Mouse (Mus musculus) C2C12 (cell line): ENCODE results near the gene Gpsm2.

Source experiments
- CEBPB ChIP-seq: IDR thresholded peaks from one replicate; pipeline ENCODE4 v1.6.1; 2011; ENCODE audit warnings: low read depth, mild to moderate bottlenecking, control low read depth, moderate library complexity
- CTCF ChIP-seq: IDR thresholded peaks from one replicate; pipeline ENCODE4 v1.5.1; 2011; ENCODE audit not compliant: control insufficient read depth, insufficient read depth, insufficient read length
- MYOD1 ChIP-seq: IDR thresholded peaks from one replicate; pipeline ENCODE4 v1.6.1; 2011; ENCODE audit warnings: low read depth; ENCODE audit not compliant: control insufficient read depth, insufficient read length
- USF1 ChIP-seq: IDR thresholded peaks from one replicate; pipeline ENCODE4 v1.6.1; 2011; ENCODE audit warnings: low read depth, mild to moderate bottlenecking, control low read depth, moderate library complexity

- TF ChIP-seq CTCF = no peak
- no peak for TF ChIP-seq MYOD1
- TF ChIP-seq USF1 = no peak
- no peak for TF ChIP-seq CEBPB
Measured at GRCm38 (mm10) chr3:108689979-108690378, 32.1 kb downstream of the Gpsm2 start.
